Mouse (Mus musculus) myocyte (in vitro differentiated cells): Measurements from ENCODE around the gene Twf2. TPM values are rescaled to one million over a fixed set of nuclear protein-coding genes. Genes with fewer than 3 reads are reported as not detected.
A peak's percentile ranks its signal among the peaks of the same experiment; 100 is the strongest.

Experiments
- H3K27me3 ChIP-seq: one replicate; pipeline ENCODE4 v1.6.1; 2011; ENCODE audit not compliant: control insufficient read depth, insufficient read depth, insufficient read length
- H3K36me3 ChIP-seq: one replicate; pipeline ENCODE4 v1.6.1; 2011; ENCODE audit not compliant: control insufficient read depth, insufficient read depth
- H3K4me2 ChIP-seq: one replicate; pipeline ENCODE4 v1.6.1; 2011; ENCODE audit warnings: low read depth, control low read depth
- H3K4me3 ChIP-seq: one replicate; pipeline ENCODE4 v1.5.1; 2011; ENCODE audit warnings: mild to moderate bottlenecking, control low read depth, moderate library complexity
- H3K79me2 ChIP-seq: one replicate; pipeline ENCODE4 v1.6.1; 2011; ENCODE audit not compliant: control insufficient read depth, insufficient read depth
- H3ac ChIP-seq: one replicate; pipeline ENCODE4 v1.6.1; 2011; ENCODE audit not compliant: control insufficient read depth, insufficient read length
- CEBPB ChIP-seq: IDR thresholded peaks from 2 replicates; pipeline ENCODE4 v1.6.1; 2011; ENCODE audit warnings: mild to moderate bottlenecking, moderate library complexity; ENCODE audit not compliant: poor library complexity, insufficient read depth, severe bottlenecking
- E2F4 ChIP-seq: IDR thresholded peaks from one replicate; pipeline ENCODE4 v1.6.1; 2011; ENCODE audit warnings: mild to moderate bottlenecking, control low read depth, moderate library complexity; ENCODE audit not compliant: insufficient read depth
- MAX ChIP-seq: IDR thresholded peaks from one replicate; pipeline ENCODE4 v1.6.1; 2011; ENCODE audit warnings: low read depth, mild to moderate bottlenecking, control low read depth
- MYOD1 ChIP-seq, 3 experiments: IDR thresholded peaks; one replicate each; pipeline ENCODE4 v1.6.1; 2011; ENCODE audit warnings: control low read depth in 2 of 3, low read depth in 2 of 3, mild to moderate bottlenecking in 2 of 3, moderate library complexity in 1 of 3; ENCODE audit not compliant: insufficient read length in 2 of 3, control insufficient read depth in 1 of 3
- MYOG ChIP-seq, 3 experiments: IDR thresholded peaks; one replicate each; pipeline ENCODE4 v1.6.1; 2011; ENCODE audit warnings: control low read depth in 2 of 3, low read depth in 2 of 3, mild to moderate bottlenecking in 2 of 3; ENCODE audit not compliant: insufficient read length in 2 of 3, control insufficient read depth in 1 of 3, insufficient read depth in 1 of 3
- POLR2A ChIP-seq: IDR thresholded peaks from one replicate; pipeline ENCODE4 v1.6.1; 2011; ENCODE audit warnings: low read depth, mild to moderate bottlenecking, control low read depth, moderate library complexity; ENCODE audit not compliant: insufficient read length
- POLR2AphosphoS2 ChIP-seq: IDR thresholded peaks from one replicate; pipeline ENCODE4 v1.6.1; 2011; ENCODE audit warnings: low read depth, control low read depth; ENCODE audit not compliant: insufficient read length
- REST ChIP-seq: IDR thresholded peaks from one replicate; pipeline ENCODE4 v1.6.1; 2011; ENCODE audit warnings: mild to moderate bottlenecking, control low read depth, moderate library complexity; ENCODE audit not compliant: insufficient read depth, insufficient read length
- SRF ChIP-seq: IDR thresholded peaks from one replicate; pipeline ENCODE4 v1.6.1; 2011; ENCODE audit warnings: low read depth; ENCODE audit not compliant: control insufficient read depth, insufficient read length
- TCF12 ChIP-seq: IDR thresholded peaks from one replicate; pipeline ENCODE4 v1.6.1; 2011; ENCODE audit warnings: mild to moderate bottlenecking, control low read depth; ENCODE audit not compliant: poor library complexity, insufficient read depth, severe bottlenecking
- TCF3 ChIP-seq: IDR thresholded peaks from one replicate; pipeline ENCODE4 v1.6.1; 2011; ENCODE audit warnings: low read depth, control low read depth; ENCODE audit not compliant: insufficient read length
- USF1 ChIP-seq: IDR thresholded peaks from one replicate; pipeline ENCODE4 v1.6.1; 2011; ENCODE audit warnings: low read depth, mild to moderate bottlenecking, control low read depth, moderate library complexity
- polyA plus RNA-seq: library from polyadenylated mRNA; unstranded; fragments of >200 nt; fragmentation: generic; extraction: Trizol; gene quantifications from one replicate; pipeline ENCODE4 v1.2.1, GENCODE M21; 2012; ENCODE audit warnings: missing spikeins

The Twf2 gene
- polyA plus RNA-seq, 1 experiment, result 103 TPM

GRCm38 (mm10) chr9:106157623-106157925 lies 45.3 kb upstream of the Twf2 start:
- no peak overlapping the region for H3K4me3 ChIP-seq
- no peak overlapping the region for H3ac ChIP-seq
- H3K4me2 ChIP-seq, result no peak overlapping the region
- TF ChIP-seq POLR2AphosphoS2 (no peak), POLR2A (no peak), MAX (no peak), REST (no peak), TCF12 (no peak), E2F4 (no peak), USF1 (no peak), SRF (no peak), CEBPB (no peak), TCF3 (no peak), MYOD1 (IDR thresholded peaks at IDR 0.05; ENCODE audit: control insufficient read depth in 1 of 3, insufficient read length in 2 of 3, low read depth in 2 of 3) (no peak), MYOG (IDR thresholded peaks at IDR 0.05; ENCODE audit: control insufficient read depth in 1 of 3, insufficient read depth in 1 of 3, insufficient read length in 2 of 3, low read depth in 2 of 3) (no peak)
- H3K79me2 ChIP-seq, result no peaks in the 10 kb centered on the region
- H3K36me3 ChIP-seq, result no peaks in the 10 kb centered on the region
- no peaks in the 10 kb centered on the region for H3K27me3 ChIP-seq

DNA sequence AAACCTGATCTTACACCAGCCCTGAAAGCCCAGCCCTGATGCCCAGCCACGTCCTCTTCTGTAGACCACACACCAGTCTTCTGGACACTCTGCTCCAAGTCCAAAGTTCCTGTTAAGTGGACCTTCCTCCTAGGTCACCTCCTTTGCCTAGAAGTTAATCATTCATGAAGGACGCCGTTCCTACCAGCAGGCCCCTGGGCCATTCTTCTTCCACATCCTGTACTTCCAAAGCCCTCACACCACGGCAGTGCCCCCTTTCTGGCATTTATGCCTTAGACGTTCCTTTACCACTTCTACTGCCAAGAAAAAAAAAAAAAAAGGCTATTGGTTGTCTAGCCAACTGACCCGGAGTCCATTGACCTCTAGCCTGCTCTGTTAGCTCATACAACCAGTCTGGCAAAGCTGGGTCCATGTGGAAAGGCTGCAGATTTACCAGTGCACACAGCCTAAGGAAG lies 44.8 kb upstream of the Twf2 start, which contains the start of gene Glyctk:
Gene Glyctk, minus strand, starts transcription at position 102 of the 455 bp plus-strand sequence.
- Histone ChIP-seq H3K27me3 (no peaks in the 10 kb centered on the region), H3K4me2 (no peak within 1 kb of the TSS), H3K36me3 (no peaks in the 10 kb centered on the region), H3K79me2 (no peaks in the 10 kb centered on the region), H3ac (no peak within 1 kb of the TSS), H3K4me3 (no peak within 1 kb of the TSS)
- no peak for TF ChIP-seq MYOD1 (IDR thresholded peaks at IDR 0.05; ENCODE audit: control insufficient read depth in 1 of 3, insufficient read length in 2 of 3, low read depth in 2 of 3)

GRCm38 (mm10) chr9:106159237-106159636 lies 43.7 kb upstream of the Twf2 start:
- Histone ChIP-seq H3K4me3 (peak overlapping the region; percentile 41), H3K36me3 (no peaks in the 10 kb centered on the region), H3K79me2 (no peaks in the 10 kb centered on the region), H3ac (no peak overlapping the region), H3K4me2 (peak overlapping the region; percentile 89), H3K27me3 (no peaks in the 10 kb centered on the region)
- TF ChIP-seq USF1 (no peak), CEBPB (no peak), POLR2A (no peak), MAX (no peak), TCF12 (no peak), TCF3 (no peak), MYOD1 (IDR thresholded peaks at IDR 0.05; ENCODE audit: control insufficient read depth in 1 of 3, insufficient read length in 2 of 3, low read depth in 2 of 3) (no peak)

GRCm38 (mm10) chr9:106159784-106160301 lies 43.1 kb upstream of the Twf2 start:
- TF ChIP-seq TCF12 (no peak), POLR2AphosphoS2 (peak; percentile 25), MAX (no peak), TCF3 (no peak), E2F4 (no peak), CEBPB (no peak), MYOD1 (IDR thresholded peaks at IDR 0.05; ENCODE audit: control insufficient read depth in 1 of 3, insufficient read length in 2 of 3, low read depth in 2 of 3) (no peak), SRF (no peak), USF1 (no peak), POLR2A (peak; percentile 56), REST (no peak), MYOG (IDR thresholded peaks at IDR 0.05; ENCODE audit: control insufficient read depth in 1 of 3, insufficient read depth in 1 of 3, insufficient read length in 2 of 3, low read depth in 2 of 3) (no peak)
- Histone ChIP-seq H3K4me3 (peak overlapping the region; percentile 41), H3ac (no peak overlapping the region), H3K36me3 (no peaks in the 10 kb centered on the region), H3K27me3 (no peaks in the 10 kb centered on the region), H3K79me2 (no peaks in the 10 kb centered on the region), H3K4me2 (peak overlapping the region; percentile 89)

DNA sequence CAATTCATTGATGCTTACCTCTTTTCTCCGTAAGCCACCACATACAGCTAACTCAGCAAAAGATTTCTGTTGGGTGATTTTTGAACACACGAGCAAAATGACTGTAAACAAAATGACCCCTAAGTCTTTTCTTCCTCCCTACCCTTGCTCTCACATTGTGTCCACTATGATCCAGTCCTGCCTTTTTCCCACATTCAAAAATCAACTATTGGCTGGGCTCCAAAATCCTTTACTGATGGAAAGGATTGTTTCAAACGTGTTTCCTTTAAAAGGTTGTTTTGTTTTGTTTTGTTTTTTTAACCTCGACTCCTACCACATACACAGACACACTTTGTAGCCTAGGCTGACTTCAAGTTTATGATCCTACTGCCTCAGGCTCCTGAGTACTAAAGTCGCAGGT lies 42.5 kb upstream of the Twf2 start:
- H3K4me2 ChIP-seq, result peak overlapping the region; percentile 89
- no peak overlapping the region for H3ac ChIP-seq
- no peak for TF ChIP-seq E2F4
- H3K79me2 ChIP-seq, result no peaks in the 10 kb centered on the region
- peak overlapping the region; percentile 41 for H3K4me3 ChIP-seq
- no peaks in the 10 kb centered on the region for H3K36me3 ChIP-seq
- H3K27me3 ChIP-seq, result no peaks in the 10 kb centered on the region

- no peak overlapping the region for H3K4me3 ChIP-seq
- H3K4me2 ChIP-seq, result no peak overlapping the region
- H3K36me3 ChIP-seq, result no peaks in the 10 kb centered on the region
- H3K27me3 ChIP-seq, result no peaks in the 10 kb centered on the region
- H3ac ChIP-seq, result no peak overlapping the region
- TF ChIP-seq TCF12 (no peak), E2F4 (no peak), POLR2AphosphoS2 (no peak), POLR2A (no peak), CEBPB (no peak), USF1 (no peak), MYOG (IDR thresholded peaks at IDR 0.05; ENCODE audit: control insufficient read depth in 1 of 3, insufficient read depth in 1 of 3, insufficient read length in 2 of 3, low read depth in 2 of 3) (no peak), SRF (no peak), MYOD1 (IDR thresholded peaks at IDR 0.05; ENCODE audit: control insufficient read depth in 1 of 3, insufficient read length in 2 of 3, low read depth in 2 of 3) (no peak), MAX (no peak), TCF3 (no peak), REST (no peak)
- peaks cover 8% of the 10 kb centered on the region for H3K79me2 ChIP-seq
These were observed 36.2 kb upstream of the Twf2 start for GRCm38 (mm10) chr9:106166709-106167108.
